Mouse (Mus musculus): ENCODE measurements around the gene Ubd. TPM values are rescaled to one million over a fixed set of nuclear protein-coding genes. Genes with fewer than 3 reads are reported as not detected.

Gene Ubd
- polyA plus RNA-seq (2014; fragmentation: Illumina TruSeq; extraction: RNeasy Lipid Tissue Mini Kit (QIAGEN cat#74804); ENCODE audit: low read depth, low replicate concordance), result not detected

DNA sequence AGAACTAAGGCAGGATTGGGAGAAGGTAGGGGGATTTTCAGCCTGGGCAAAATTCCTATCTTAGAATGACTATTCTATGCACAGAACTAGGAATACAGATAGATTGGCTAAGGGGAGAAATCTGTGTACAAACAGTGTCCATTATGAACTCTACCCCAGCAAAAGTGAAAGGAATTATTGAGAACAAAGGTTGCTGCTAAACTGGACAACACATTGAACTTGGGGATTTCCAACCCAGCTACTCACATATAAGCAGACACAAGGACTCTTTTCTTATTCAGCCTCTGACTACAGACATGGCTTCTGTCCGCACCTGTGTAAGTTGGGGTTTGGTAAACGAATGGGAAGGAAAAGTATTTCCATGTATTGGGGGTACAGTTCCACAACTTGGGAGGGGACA, at the start of gene Ubd:
Ubd (plus strand) TSS at position 237 of the 400 bp plus-strand sequence.

GRCm38 (mm10) chr17:37161394-37161793, 32.3 kb upstream of the Ubd start, which contains the start of gene Olfr93:
Gene Olfr93 (minus strand): TSS chr17:37161494.

DNA sequence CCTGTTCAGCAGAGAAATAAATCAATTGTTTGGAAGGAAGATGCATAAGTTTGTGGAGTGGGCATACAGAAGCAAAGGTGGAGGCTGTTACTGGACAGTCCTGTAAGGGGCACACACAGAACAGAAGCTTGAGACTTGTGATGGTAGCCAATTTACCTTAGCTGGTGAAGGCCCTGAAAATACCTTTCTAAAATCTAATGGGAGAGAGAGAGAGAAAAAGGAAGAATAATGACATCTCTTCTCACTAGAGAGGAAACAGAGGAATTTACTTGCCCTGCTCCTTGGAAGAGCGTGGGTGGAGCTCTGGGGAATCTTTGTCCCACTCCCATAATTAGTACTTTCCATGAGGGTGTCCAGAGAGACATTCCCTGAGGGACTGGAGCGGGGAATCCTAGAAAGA, 7.2 kb downstream of the Ubd start, which contains the start of gene Olfr94:
Olfr94 (minus strand) TSS at position 101 of the 400 bp plus-strand sequence.

DNA sequence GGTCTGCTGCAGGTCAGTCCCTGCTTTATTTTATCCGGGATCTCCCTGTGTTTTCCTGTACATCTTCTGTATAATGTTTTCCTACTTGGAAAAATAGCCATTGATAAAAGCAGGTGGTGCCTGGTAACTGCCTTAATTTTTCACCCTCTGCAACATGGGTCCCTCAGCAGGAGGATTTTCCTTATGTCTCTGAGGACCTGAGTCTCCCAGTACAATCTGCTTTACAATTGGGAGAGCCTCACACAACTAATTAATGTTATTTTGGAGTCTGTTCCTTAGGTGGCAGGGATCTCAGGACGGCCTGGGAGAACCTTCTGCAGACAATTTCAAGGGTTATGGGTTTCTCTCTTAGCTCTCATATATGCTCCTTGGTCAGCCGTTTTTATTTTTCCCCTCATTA, 19.3 kb downstream of the Ubd start, which contains the start of gene Olfr95:
Olfr95 (minus strand) TSS at position 101 of the 400 bp plus-strand sequence.

DNA sequence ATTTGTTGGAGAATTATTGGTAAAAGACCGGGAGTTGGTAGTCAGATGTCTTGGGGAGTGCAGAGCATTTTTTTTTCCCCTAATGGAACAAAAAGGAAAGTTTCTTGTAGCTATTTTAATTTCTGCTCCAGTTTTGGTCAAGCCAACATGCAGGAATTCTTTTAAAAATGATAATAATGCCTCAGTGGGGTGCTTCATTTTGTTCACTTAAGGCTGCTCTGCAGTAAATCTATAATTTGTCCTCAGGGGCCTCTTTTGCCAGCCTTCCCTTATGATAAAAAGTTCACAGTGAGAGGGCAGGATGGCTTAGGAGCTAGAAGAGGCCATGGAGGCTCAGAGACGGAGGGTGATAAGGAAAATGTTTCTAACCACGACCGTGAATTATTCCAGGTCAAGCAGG, 26.2 kb downstream of the Ubd start, which contains the start of gene Olfr96:
Olfr96 (plus strand) TSS at position 301 of the 400 bp plus-strand sequence.

GRCm38 (mm10) chr17:37237230-37237629, 43.5 kb downstream of the Ubd start, which contains the start of gene Olfr97:
Gene Olfr97 (minus strand): TSS chr17:37237330.

Other genes with a start within 250 kb of the Ubd start
- 9.0 TPM for gene Ppp1r11, start 242.2 kb upstream of the Ubd start, polyA plus RNA-seq (2014; fragmentation: Illumina TruSeq; extraction: RNeasy Lipid Tissue Mini Kit (QIAGEN cat#74804); ENCODE audit: low read depth, low replicate concordance)
- gene Znrd1, start 235.3 kb upstream of the Ubd start, polyA plus RNA-seq (2014; fragmentation: Illumina TruSeq; extraction: RNeasy Lipid Tissue Mini Kit (QIAGEN cat#74804); ENCODE audit: low read depth, low replicate concordance), result 18.0 TPM
- 26.9 TPM for gene Znrd1as, start 235.3 kb upstream of the Ubd start, polyA plus RNA-seq (2014; fragmentation: Illumina TruSeq; extraction: RNeasy Lipid Tissue Mini Kit (QIAGEN cat#74804); ENCODE audit: low read depth, low replicate concordance)
- not detected for gene 2410137M14Rik, start 212.7 kb upstream of the Ubd start, polyA plus RNA-seq (2014; fragmentation: Illumina TruSeq; extraction: RNeasy Lipid Tissue Mini Kit (QIAGEN cat#74804); ENCODE audit: low read depth, low replicate concordance)
- not detected for gene H2-M5, start 204.4 kb upstream of the Ubd start, polyA plus RNA-seq (2014; fragmentation: Illumina TruSeq; extraction: RNeasy Lipid Tissue Mini Kit (QIAGEN cat#74804); ENCODE audit: low read depth, low replicate concordance)
- 4.4 TPM for gene Zfp57, start 192.7 kb upstream of the Ubd start, polyA plus RNA-seq (2014; fragmentation: Illumina TruSeq; extraction: RNeasy Lipid Tissue Mini Kit (QIAGEN cat#74804); ENCODE audit: low read depth, low replicate concordance)
- not detected for gene Mog, start 170.5 kb upstream of the Ubd start, polyA plus RNA-seq (2014; fragmentation: Illumina TruSeq; extraction: RNeasy Lipid Tissue Mini Kit (QIAGEN cat#74804); ENCODE audit: low read depth, low replicate concordance)
- gene Gabbr1, start 147.9 kb upstream of the Ubd start, polyA plus RNA-seq (2014; fragmentation: Illumina TruSeq; extraction: RNeasy Lipid Tissue Mini Kit (QIAGEN cat#74804); ENCODE audit: low read depth, low replicate concordance), result 34.8 TPM
- not detected for gene Olfr90, start 105.4 kb upstream of the Ubd start, polyA plus RNA-seq (2014; fragmentation: Illumina TruSeq; extraction: RNeasy Lipid Tissue Mini Kit (QIAGEN cat#74804); ENCODE audit: low read depth, low replicate concordance)
- not detected for gene Olfr91, start 95.6 kb upstream of the Ubd start, polyA plus RNA-seq (2014; fragmentation: Illumina TruSeq; extraction: RNeasy Lipid Tissue Mini Kit (QIAGEN cat#74804); ENCODE audit: low read depth, low replicate concordance)
- not detected for gene Olfr92, start 73.8 kb upstream of the Ubd start, polyA plus RNA-seq (2014; fragmentation: Illumina TruSeq; extraction: RNeasy Lipid Tissue Mini Kit (QIAGEN cat#74804); ENCODE audit: low read depth, low replicate concordance)
- gene Olfr93, start 32.4 kb upstream of the Ubd start, polyA plus RNA-seq (2014; fragmentation: Illumina TruSeq; extraction: RNeasy Lipid Tissue Mini Kit (QIAGEN cat#74804); ENCODE audit: low read depth, low replicate concordance), result not detected
- not detected for gene Olfr94, start 7.1 kb downstream of the Ubd start, polyA plus RNA-seq (2014; fragmentation: Illumina TruSeq; extraction: RNeasy Lipid Tissue Mini Kit (QIAGEN cat#74804); ENCODE audit: low read depth, low replicate concordance)
- not detected for gene Olfr95, start 19.2 kb downstream of the Ubd start, polyA plus RNA-seq (2014; fragmentation: Illumina TruSeq; extraction: RNeasy Lipid Tissue Mini Kit (QIAGEN cat#74804); ENCODE audit: low read depth, low replicate concordance)
- gene Olfr96, start 26.3 kb downstream of the Ubd start, polyA plus RNA-seq (2014; fragmentation: Illumina TruSeq; extraction: RNeasy Lipid Tissue Mini Kit (QIAGEN cat#74804); ENCODE audit: low read depth, low replicate concordance), result not detected
- gene Olfr97, start 43.4 kb downstream of the Ubd start, polyA plus RNA-seq (2014; fragmentation: Illumina TruSeq; extraction: RNeasy Lipid Tissue Mini Kit (QIAGEN cat#74804); ENCODE audit: low read depth, low replicate concordance), result not detected
- gene Olfr98, start 69.9 kb downstream of the Ubd start, polyA plus RNA-seq (2014; fragmentation: Illumina TruSeq; extraction: RNeasy Lipid Tissue Mini Kit (QIAGEN cat#74804); ENCODE audit: low read depth, low replicate concordance), result not detected
- gene H2-M3, start 76.3 kb downstream of the Ubd start, polyA plus RNA-seq (2014; fragmentation: Illumina TruSeq; extraction: RNeasy Lipid Tissue Mini Kit (QIAGEN cat#74804); ENCODE audit: low read depth, low replicate concordance), result 0.58 TPM
- not detected for gene Olfr99, start 89.6 kb downstream of the Ubd start, polyA plus RNA-seq (2014; fragmentation: Illumina TruSeq; extraction: RNeasy Lipid Tissue Mini Kit (QIAGEN cat#74804); ENCODE audit: low read depth, low replicate concordance)
- not detected for gene Olfr101, start 110.4 kb downstream of the Ubd start, polyA plus RNA-seq (2014; fragmentation: Illumina TruSeq; extraction: RNeasy Lipid Tissue Mini Kit (QIAGEN cat#74804); ENCODE audit: low read depth, low replicate concordance)
- gene Olfr102, start 123.2 kb downstream of the Ubd start, polyA plus RNA-seq (2014; fragmentation: Illumina TruSeq; extraction: RNeasy Lipid Tissue Mini Kit (QIAGEN cat#74804); ENCODE audit: low read depth, low replicate concordance), result not detected
- not detected for gene Olfr103, start 145.8 kb downstream of the Ubd start, polyA plus RNA-seq (2014; fragmentation: Illumina TruSeq; extraction: RNeasy Lipid Tissue Mini Kit (QIAGEN cat#74804); ENCODE audit: low read depth, low replicate concordance)
- gene Olfr104-ps, start 165.7 kb downstream of the Ubd start, polyA plus RNA-seq (2014; fragmentation: Illumina TruSeq; extraction: RNeasy Lipid Tissue Mini Kit (QIAGEN cat#74804); ENCODE audit: low read depth, low replicate concordance), result not detected
- not detected for gene Olfr105-ps, start 185.1 kb downstream of the Ubd start, polyA plus RNA-seq (2014; fragmentation: Illumina TruSeq; extraction: RNeasy Lipid Tissue Mini Kit (QIAGEN cat#74804); ENCODE audit: low read depth, low replicate concordance)
- not detected for gene Olfr106-ps, start 196.5 kb downstream of the Ubd start, polyA plus RNA-seq (2014; fragmentation: Illumina TruSeq; extraction: RNeasy Lipid Tissue Mini Kit (QIAGEN cat#74804); ENCODE audit: low read depth, low replicate concordance)
- gene Olfr107, start 205.3 kb downstream of the Ubd start, polyA plus RNA-seq (2014; fragmentation: Illumina TruSeq; extraction: RNeasy Lipid Tissue Mini Kit (QIAGEN cat#74804); ENCODE audit: low read depth, low replicate concordance), result not detected